Mouse (Mus musculus) myocyte (in vitro differentiated cells): ENCODE data around the gene Irgc1. TPM values are rescaled to one million over a fixed set of nuclear protein-coding genes. Genes with fewer than 3 reads are reported as not detected.
"Not testable (repeated sequence)": the region's sequence is repeated elsewhere in the genome, so short reads cannot be mapped to it uniquely, and the experiment has no call there.

Experiments
- H3K27me3 ChIP-seq: one replicate; pipeline ENCODE4 v1.6.1; 2011; ENCODE audit not compliant: control insufficient read depth, insufficient read depth, insufficient read length
- H3K36me3 ChIP-seq: one replicate; pipeline ENCODE4 v1.6.1; 2011; ENCODE audit not compliant: control insufficient read depth, insufficient read depth
- H3K4me2 ChIP-seq: one replicate; pipeline ENCODE4 v1.6.1; 2011; ENCODE audit warnings: low read depth, control low read depth
- H3K4me3 ChIP-seq: one replicate; pipeline ENCODE4 v1.5.1; 2011; ENCODE audit warnings: mild to moderate bottlenecking, control low read depth, moderate library complexity
- H3K79me2 ChIP-seq: one replicate; pipeline ENCODE4 v1.6.1; 2011; ENCODE audit not compliant: control insufficient read depth, insufficient read depth
- H3ac ChIP-seq: one replicate; pipeline ENCODE4 v1.6.1; 2011; ENCODE audit not compliant: control insufficient read depth, insufficient read length
- CEBPB ChIP-seq: IDR thresholded peaks from 2 replicates; pipeline ENCODE4 v1.6.1; 2011; ENCODE audit warnings: mild to moderate bottlenecking, moderate library complexity; ENCODE audit not compliant: poor library complexity, insufficient read depth, severe bottlenecking
- E2F4 ChIP-seq: IDR thresholded peaks from one replicate; pipeline ENCODE4 v1.6.1; 2011; ENCODE audit warnings: mild to moderate bottlenecking, control low read depth, moderate library complexity; ENCODE audit not compliant: insufficient read depth
- MAX ChIP-seq: IDR thresholded peaks from one replicate; pipeline ENCODE4 v1.6.1; 2011; ENCODE audit warnings: low read depth, mild to moderate bottlenecking, control low read depth
- MYOD1 ChIP-seq, 3 experiments: IDR thresholded peaks; one replicate each; pipeline ENCODE4 v1.6.1; 2011; ENCODE audit warnings: control low read depth in 2 of 3, low read depth in 2 of 3, mild to moderate bottlenecking in 2 of 3, moderate library complexity in 1 of 3; ENCODE audit not compliant: insufficient read length in 2 of 3, control insufficient read depth in 1 of 3
- MYOG ChIP-seq, 3 experiments: IDR thresholded peaks; one replicate each; pipeline ENCODE4 v1.6.1; 2011; ENCODE audit warnings: control low read depth in 2 of 3, low read depth in 2 of 3, mild to moderate bottlenecking in 2 of 3; ENCODE audit not compliant: insufficient read length in 2 of 3, control insufficient read depth in 1 of 3, insufficient read depth in 1 of 3
- POLR2A ChIP-seq: IDR thresholded peaks from one replicate; pipeline ENCODE4 v1.6.1; 2011; ENCODE audit warnings: low read depth, mild to moderate bottlenecking, control low read depth, moderate library complexity; ENCODE audit not compliant: insufficient read length
- POLR2AphosphoS2 ChIP-seq: IDR thresholded peaks from one replicate; pipeline ENCODE4 v1.6.1; 2011; ENCODE audit warnings: low read depth, control low read depth; ENCODE audit not compliant: insufficient read length
- REST ChIP-seq: IDR thresholded peaks from one replicate; pipeline ENCODE4 v1.6.1; 2011; ENCODE audit warnings: mild to moderate bottlenecking, control low read depth, moderate library complexity; ENCODE audit not compliant: insufficient read depth, insufficient read length
- SRF ChIP-seq: IDR thresholded peaks from one replicate; pipeline ENCODE4 v1.6.1; 2011; ENCODE audit warnings: low read depth; ENCODE audit not compliant: control insufficient read depth, insufficient read length
- TCF12 ChIP-seq: IDR thresholded peaks from one replicate; pipeline ENCODE4 v1.6.1; 2011; ENCODE audit warnings: mild to moderate bottlenecking, control low read depth; ENCODE audit not compliant: poor library complexity, insufficient read depth, severe bottlenecking
- TCF3 ChIP-seq: IDR thresholded peaks from one replicate; pipeline ENCODE4 v1.6.1; 2011; ENCODE audit warnings: low read depth, control low read depth; ENCODE audit not compliant: insufficient read length
- USF1 ChIP-seq: IDR thresholded peaks from one replicate; pipeline ENCODE4 v1.6.1; 2011; ENCODE audit warnings: low read depth, mild to moderate bottlenecking, control low read depth, moderate library complexity
- polyA plus RNA-seq: library from polyadenylated mRNA; unstranded; fragments of >200 nt; fragmentation: generic; extraction: Trizol; gene quantifications from one replicate; pipeline ENCODE4 v1.2.1, GENCODE M21; 2012; ENCODE audit warnings: missing spikeins

The Irgc1 gene
- polyA plus RNA-seq, 1 experiment = 0.32 TPM

DNA sequence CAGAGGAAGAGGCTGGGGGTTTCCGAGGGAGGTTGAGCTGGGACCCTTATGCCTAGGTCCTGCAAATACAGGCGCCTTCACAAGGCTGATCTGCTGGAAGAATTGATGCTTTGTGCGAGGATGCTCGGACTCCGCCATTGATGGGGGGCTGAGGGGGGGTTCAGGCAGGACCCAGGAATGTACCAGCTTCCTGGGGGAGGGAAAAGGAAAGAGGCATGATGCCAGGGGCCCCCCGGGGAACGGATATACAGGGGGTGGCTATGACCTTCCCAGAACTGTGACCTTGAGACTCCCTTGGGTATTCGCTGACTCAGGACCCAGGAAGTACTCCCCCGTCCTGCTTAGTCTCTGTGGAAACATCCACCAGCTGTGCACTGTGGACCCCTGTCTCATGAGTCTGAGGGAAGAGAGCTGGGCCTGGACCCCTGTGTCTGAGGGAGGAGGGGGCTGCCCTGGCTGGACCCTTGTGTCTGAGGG is 34.6 kb upstream of the Irgc1 start:
- no peak for TF ChIP-seq SRF
- no peak for TF ChIP-seq E2F4
- TF ChIP-seq MYOD1 (IDR thresholded peaks at IDR 0.05; ENCODE audit: control insufficient read depth in 1 of 3, insufficient read length in 2 of 3, low read depth in 2 of 3) = no peak
- TF ChIP-seq TCF12 = no peak
- TF ChIP-seq REST = no peak
- no peak for TF ChIP-seq POLR2A
- TF ChIP-seq CEBPB = no peak
- TF ChIP-seq TCF3 = no peak
- no peak for TF ChIP-seq USF1
- TF ChIP-seq MYOG (IDR thresholded peaks at IDR 0.05; ENCODE audit: control insufficient read depth in 1 of 3, insufficient read depth in 1 of 3, insufficient read length in 2 of 3, low read depth in 2 of 3) = no peak
- no peak for TF ChIP-seq POLR2AphosphoS2
- no peak for TF ChIP-seq MAX
- Histone ChIP-seq H3K79me2 (peaks cover 6% of the 10 kb centered on the region), H3K4me2 (peak overlapping the region; percentile 53), H3ac (no peak overlapping the region), H3K27me3 (no peaks in the 10 kb centered on the region), H3K36me3 (no peaks in the 10 kb centered on the region), H3K4me3 (no peak overlapping the region)

GRCm38 (mm10) chr7:24485481-24485880 is 33.4 kb upstream of the Irgc1 start:
- peak overlapping the region; percentile 53 for H3K4me2 ChIP-seq

DNA sequence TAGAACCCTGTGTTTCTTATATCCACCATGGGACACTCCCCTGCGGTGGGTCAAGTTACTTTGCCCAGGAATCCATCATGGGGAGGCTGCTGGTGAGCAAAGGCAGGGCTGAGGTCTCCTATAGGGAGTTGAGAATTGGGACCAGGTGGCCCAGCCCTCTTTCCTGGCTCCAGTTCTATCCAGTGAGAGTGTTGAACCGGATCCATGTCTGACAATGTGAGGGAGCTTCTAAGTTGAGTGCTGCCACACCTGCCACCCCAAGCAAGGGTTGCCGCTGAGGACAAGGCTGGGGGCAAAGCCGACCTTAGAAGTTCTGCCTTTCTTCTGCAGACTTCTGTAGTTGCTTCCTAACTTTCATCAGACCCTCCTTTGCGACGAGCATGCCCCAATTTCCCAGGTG is 31.2 kb upstream of the Irgc1 start:
- Histone ChIP-seq H3K4me2 (peak overlapping the region; percentile 63), H3K4me3 (peak overlapping the region; percentile 37)
- H3K79me2 ChIP-seq, H3K27me3 ChIP-seq, H3ac ChIP-seq, H3K36me3 ChIP-seq: not testable (repeated sequence)

More at GRCm38 (mm10) chr7:24485481-24485880, 33.4 kb upstream of the Irgc1 start:
- TF ChIP-seq USF1 = no peak
- no peak for TF ChIP-seq POLR2AphosphoS2
- TF ChIP-seq CEBPB = no peak
- no peak for TF ChIP-seq MYOG (IDR thresholded peaks at IDR 0.05; ENCODE audit: control insufficient read depth in 1 of 3, insufficient read depth in 1 of 3, insufficient read length in 2 of 3, low read depth in 2 of 3)
- no peak for TF ChIP-seq MAX
- Histone ChIP-seq H3K79me2 (peaks cover 6% of the 10 kb centered on the region), H3K27me3 (no peaks in the 10 kb centered on the region), H3K36me3 (no peaks in the 10 kb centered on the region), H3K4me3 (no peak overlapping the region), H3ac (no peak overlapping the region)

DNA sequence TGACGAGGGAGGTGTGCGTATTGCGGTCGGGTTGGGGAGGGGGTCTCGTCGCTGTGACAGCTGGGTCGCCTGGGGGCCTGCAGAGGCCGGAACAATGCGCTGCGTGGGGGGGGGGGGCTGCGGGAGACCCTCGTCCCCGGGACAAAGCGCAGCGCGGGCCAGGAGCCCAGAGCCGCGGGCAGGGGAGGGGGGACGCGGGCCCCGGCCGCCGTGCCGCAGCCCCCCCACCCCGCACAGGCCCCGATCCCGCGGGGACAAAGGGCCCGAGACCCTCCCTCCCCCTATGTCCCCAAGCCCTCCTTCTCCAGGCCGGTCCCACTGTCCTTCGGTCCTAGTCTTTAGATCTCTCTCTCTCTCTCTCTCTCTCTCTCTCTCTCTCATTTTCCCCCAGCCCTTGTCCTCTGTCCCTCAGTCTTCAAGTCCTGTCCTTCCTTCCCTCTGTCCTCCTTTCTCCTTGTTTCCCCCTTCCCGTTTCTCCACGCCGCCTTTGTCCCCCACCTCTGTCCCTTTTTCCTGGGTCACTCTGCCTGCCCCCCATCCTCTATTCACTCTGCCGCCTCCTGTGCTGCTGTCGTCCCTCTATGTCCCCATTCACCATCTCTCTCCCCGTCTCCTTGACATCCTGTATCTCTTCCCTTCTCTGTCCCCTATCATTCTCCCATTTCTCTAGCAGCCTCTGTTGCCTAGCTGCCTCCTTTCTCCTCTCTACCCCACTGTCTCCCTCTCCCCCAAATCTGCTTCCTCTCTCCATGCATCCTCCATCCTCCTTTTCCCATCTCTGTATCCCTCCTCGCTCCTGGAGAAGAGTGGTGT is 30.3 kb upstream of the Irgc1 start:
- Histone ChIP-seq H3K36me3 (no peaks in the 10 kb centered on the region), H3K4me3 (peak overlapping the region; percentile 37), H3K27me3 (no peaks in the 10 kb centered on the region), H3K4me2 (peak overlapping the region; percentile 63), H3K79me2 (peaks cover 6% of the 10 kb centered on the region), H3ac (peak overlapping the region; percentile 53)
- TF ChIP-seq USF1 (no peak), POLR2AphosphoS2 (no peak), TCF12 (no peak), MYOD1 (IDR thresholded peaks at IDR 0.05; ENCODE audit: control insufficient read depth in 1 of 3, insufficient read length in 2 of 3, low read depth in 2 of 3) (no peak), E2F4 (no peak), MAX (no peak), REST (no peak), CEBPB (no peak), MYOG (IDR thresholded peaks at IDR 0.05; ENCODE audit: control insufficient read depth in 1 of 3, insufficient read depth in 1 of 3, insufficient read length in 2 of 3, low read depth in 2 of 3) (no peak), TCF3 (no peak), POLR2A (no peak), SRF (no peak)

DNA sequence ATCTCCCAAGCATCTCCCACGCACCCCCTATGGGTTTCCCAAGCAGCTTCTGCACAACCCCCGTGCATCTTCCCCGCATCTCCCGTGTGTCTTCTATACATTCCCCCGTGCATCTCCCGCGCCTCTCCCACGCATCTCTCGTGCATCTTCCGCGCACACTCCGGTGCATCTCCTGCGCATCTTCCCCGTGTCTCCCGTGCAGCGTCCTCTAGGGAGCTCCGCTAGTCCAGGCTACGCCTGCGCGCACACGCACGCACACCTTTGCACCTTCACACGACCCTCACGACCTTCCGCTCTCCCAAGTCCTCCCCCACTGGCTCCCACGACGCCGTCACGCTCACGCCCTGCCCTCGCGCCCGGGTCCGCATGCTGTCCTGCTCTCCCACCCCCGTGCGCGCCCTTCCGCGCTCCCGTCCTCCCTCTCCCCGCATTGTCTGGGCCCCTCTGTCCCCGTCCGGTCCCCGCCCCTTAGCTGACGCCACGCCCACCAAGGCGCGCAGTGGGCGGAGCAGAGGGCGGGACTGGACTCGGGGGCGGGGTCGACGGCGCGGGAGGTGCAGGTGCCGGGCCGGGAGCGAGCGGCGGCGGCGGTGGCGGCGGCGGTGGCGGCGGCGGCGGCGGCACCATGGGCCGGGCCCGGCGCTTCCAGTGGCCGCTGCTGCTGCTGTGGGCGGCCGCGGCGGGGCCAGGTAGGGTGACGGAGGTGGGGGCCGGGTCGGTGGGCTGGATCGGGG is 29.5 kb upstream of the Irgc1 start, which contains the start of gene Cadm4:
Gene Cadm4, plus strand, starts transcription at position 550 of the 734 bp plus-strand sequence.
- no peaks in the 10 kb centered on the region for H3K27me3 ChIP-seq
- H3K79me2 ChIP-seq = peaks cover 4% of the 10 kb centered on the region
- H3ac ChIP-seq = peak within 1 kb of the TSS; percentile 53
- H3K4me2 ChIP-seq = peak within 1 kb of the TSS; percentile 99
- H3K4me3 ChIP-seq = peak within 1 kb of the TSS; percentile 37
- TF ChIP-seq MYOG (IDR thresholded peaks at IDR 0.05; ENCODE audit: control insufficient read depth in 1 of 3, insufficient read depth in 1 of 3, insufficient read length in 2 of 3, low read depth in 2 of 3) = peak in 1 of 3 experiments; percentile 39
- TF ChIP-seq POLR2A = peak; percentile 90
- no peak for TF ChIP-seq CEBPB
- peak; percentile 78 for TF ChIP-seq POLR2AphosphoS2
- peak in 1 of 3 experiments; percentile 2 for TF ChIP-seq MYOD1 (IDR thresholded peaks at IDR 0.05; ENCODE audit: control insufficient read depth in 1 of 3, insufficient read length in 2 of 3, low read depth in 2 of 3)
- peak; percentile 46 for TF ChIP-seq REST
- TF ChIP-seq TCF3 = no peak
- H3K36me3 ChIP-seq = no peaks in the 10 kb centered on the region
